Mouse (Mus musculus) megakaryocyte, embryonic 14.5 days (primary cell): ENCODE results near the gene Gm266. TPM values are rescaled to one million over a fixed set of nuclear protein-coding genes. Genes with fewer than 3 reads are reported as not detected.

Source experiments
- H3K27me3 ChIP-seq: replicated peaks from 2 replicates; pipeline ENCODE3; 2012; ENCODE audit warnings: inconsistent platforms
- H3K36me3 ChIP-seq: replicated peaks from 2 replicates; pipeline ENCODE3; 2012; ENCODE audit warnings: low read length, inconsistent platforms, mixed read lengths
- H3K4me1 ChIP-seq: 2 replicates; pipeline ENCODE4 v1.6.1; 2012; ENCODE audit warnings: inconsistent platforms
- H3K4me3 ChIP-seq: replicated peaks from 2 replicates; pipeline ENCODE3; 2012; ENCODE audit warnings: moderate library complexity, mild to moderate bottlenecking, inconsistent platforms
- H3K9me3 ChIP-seq: 2 replicates; pipeline ENCODE4 v1.6.1; 2012; ENCODE audit warnings: inconsistent platforms
- FLI1 ChIP-seq: IDR thresholded peaks from 2 replicates; pipeline ENCODE4 v1.6.1; 2012; ENCODE audit warnings: low read length, inconsistent platforms, mixed read lengths
- GATA1 ChIP-seq: IDR thresholded peaks from 3 replicates; pipeline ENCODE4 v1.6.1; 2012; ENCODE audit warnings: mixed read lengths, low read length, inconsistent platforms, borderline replicate concordance
- polyA plus RNA-seq: library from polyadenylated mRNA; stranded (reverse); fragments of >175 nt; gene quantifications from 2 replicates; pipeline ENCODE4 v1.2.3, GENCODE M21; 2012; ENCODE audit warnings: low replicate concordance; ENCODE audit not compliant: insufficient read depth

Gene Gm266
- polyA plus RNA-seq, 1 experiment: 0.22 TPM

GRCm38 (mm10) chr12:111447350-111447749, 38.3 kb downstream of the Gm266 start:
- H3K36me3 ChIP-seq: peaks cover 80% of the 10 kb centered on the region
- TF ChIP-seq FLI1 (no peak), GATA1 (no peak)
- H3K27me3 ChIP-seq: peaks cover 55% of the 10 kb centered on the region
- no peaks in the 10 kb centered on the region for H3K9me3 ChIP-seq
- H3K4me3 ChIP-seq: no peak overlapping the region
- H3K4me1 ChIP-seq: peaks cover 82% of the 10 kb centered on the region

- H3K27me3 ChIP-seq: peaks cover 56% of the 10 kb centered on the region
- peaks cover 88% of the 10 kb centered on the region for H3K4me1 ChIP-seq
- no peak for TF ChIP-seq FLI1
- TF ChIP-seq GATA1: no peak
- H3K4me3 ChIP-seq: peak overlapping the region; percentile 67
- no peaks in the 10 kb centered on the region for H3K9me3 ChIP-seq
- peaks cover 74% of the 10 kb centered on the region for H3K36me3 ChIP-seq
These were observed 38.9 kb downstream of the Gm266 start for GRCm38 (mm10) chr12:111446745-111447144.

DNA sequence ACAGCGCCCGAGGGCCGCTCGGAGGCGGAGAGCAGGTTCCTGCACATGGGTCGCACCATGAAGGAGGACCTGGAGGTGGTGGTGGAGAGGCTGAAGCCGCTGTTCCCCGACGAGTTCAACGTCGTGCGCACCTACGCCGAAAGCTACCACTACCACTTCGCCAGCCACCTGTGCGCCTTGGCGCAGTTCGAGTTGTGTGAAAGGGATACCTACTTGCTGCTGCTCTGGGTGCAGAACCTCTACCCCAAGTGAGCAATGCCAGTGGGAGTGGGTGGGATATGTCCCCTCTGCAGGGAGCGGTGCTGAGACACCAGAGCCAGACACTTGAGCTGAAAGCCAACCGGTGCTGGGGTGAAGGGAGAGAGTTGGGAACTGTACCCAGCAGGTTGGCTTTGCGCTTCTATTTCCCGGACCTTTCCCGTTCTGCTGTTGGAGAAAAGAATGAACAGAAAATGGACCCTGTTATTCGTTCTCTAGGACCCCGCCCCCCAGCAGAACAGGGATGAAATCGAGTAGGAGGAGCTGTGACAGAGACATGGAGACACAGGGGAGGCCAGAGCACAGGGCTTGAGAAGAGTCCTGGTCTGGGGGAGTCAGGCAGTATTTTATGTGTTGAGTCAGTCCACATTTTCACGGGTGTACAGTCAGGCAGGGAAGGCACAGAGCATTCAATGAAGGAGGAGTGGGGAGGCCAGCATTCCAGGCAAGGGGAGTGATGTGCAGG, 39.6 kb downstream of the Gm266 start:
- Histone ChIP-seq H3K4me3 (peak overlapping the region; percentile 75), H3K27me3 (peaks cover 51% of the 10 kb centered on the region), H3K4me1 (peaks cover 95% of the 10 kb centered on the region)

GRCm38 (mm10) chr12:111445161-111445889, 40.3 kb downstream of the Gm266 start:
- peak overlapping the region; percentile 75 for H3K4me3 ChIP-seq
- TF ChIP-seq FLI1: no peak
- TF ChIP-seq GATA1: no peak
- peaks cover 93% of the 10 kb centered on the region for H3K4me1 ChIP-seq
- H3K36me3 ChIP-seq: peaks cover 60% of the 10 kb centered on the region
- peaks cover 47% of the 10 kb centered on the region for H3K27me3 ChIP-seq
- no peaks in the 10 kb centered on the region for H3K9me3 ChIP-seq

More for the DNA sequence above, 39.6 kb downstream of the Gm266 start:
- Histone ChIP-seq H3K9me3 (no peaks in the 10 kb centered on the region), H3K36me3 (peaks cover 67% of the 10 kb centered on the region)
- TF ChIP-seq GATA1: no peak
- no peak for TF ChIP-seq FLI1

DNA sequence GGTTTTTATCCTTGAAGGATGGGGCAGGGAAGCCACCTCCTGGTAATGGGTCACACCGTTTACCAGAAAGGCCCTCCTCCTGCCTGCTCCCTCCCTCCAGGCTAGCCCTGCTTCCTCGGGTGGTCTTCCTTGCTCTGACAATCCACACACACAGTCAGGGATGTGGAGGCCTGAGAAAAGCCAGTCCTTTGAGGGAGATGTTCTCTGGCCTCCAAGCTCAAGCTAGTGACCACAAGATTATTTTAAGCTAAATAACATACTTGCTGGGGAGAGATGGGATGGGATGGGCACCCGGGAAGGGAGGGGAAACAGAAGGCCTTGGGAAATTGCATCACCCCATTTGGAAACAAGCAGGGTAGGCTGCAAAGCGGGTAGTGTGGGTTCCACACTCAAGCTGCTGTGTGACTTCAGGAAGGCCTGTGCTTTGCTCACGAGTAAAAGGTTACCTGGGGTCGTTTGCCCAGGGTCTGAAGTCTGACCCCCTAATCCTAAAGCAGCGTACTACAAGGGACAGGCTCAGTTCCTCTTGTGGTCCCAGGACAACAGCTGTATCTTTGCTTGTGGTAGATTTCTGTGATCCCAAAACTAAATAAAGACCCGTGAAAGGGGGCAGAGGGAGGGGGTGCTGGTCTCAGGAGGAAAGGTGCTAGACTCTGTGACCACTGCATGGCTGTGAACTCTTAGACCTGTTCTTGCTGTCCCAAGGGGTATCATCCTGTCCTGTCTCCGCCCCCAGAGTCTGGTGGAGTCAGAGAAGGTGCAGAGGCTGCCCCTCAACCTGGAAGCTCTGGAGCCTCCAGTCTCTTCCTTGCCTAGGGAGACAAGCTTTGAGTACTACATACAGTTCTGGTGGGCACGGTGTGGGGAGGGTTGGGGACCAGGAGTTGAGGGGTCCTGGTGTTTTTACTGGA, 41.4 kb downstream of the Gm266 start:
- TF ChIP-seq GATA1 (no peak), FLI1 (no peak)
- Histone ChIP-seq H3K36me3 (peaks cover 48% of the 10 kb centered on the region), H3K27me3 (peaks cover 42% of the 10 kb centered on the region), H3K4me3 (peak overlapping the region; percentile 94), H3K9me3 (peaks cover 4% of the 10 kb centered on the region; the same call in 1 of the 2 replicates), H3K4me1 (peaks cover 84% of the 10 kb centered on the region)

GRCm38 (mm10) chr12:111443011-111443870, 42.4 kb downstream of the Gm266 start:
- TF ChIP-seq GATA1 (no peak), FLI1 (no peak)
- Histone ChIP-seq H3K9me3 (peaks cover 4% of the 10 kb centered on the region; the same call in 1 of the 2 replicates), H3K27me3 (peaks cover 38% of the 10 kb centered on the region), H3K36me3 (peaks cover 39% of the 10 kb centered on the region), H3K4me1 (peaks cover 83% of the 10 kb centered on the region), H3K4me3 (peak overlapping the region; percentile 94)

DNA sequence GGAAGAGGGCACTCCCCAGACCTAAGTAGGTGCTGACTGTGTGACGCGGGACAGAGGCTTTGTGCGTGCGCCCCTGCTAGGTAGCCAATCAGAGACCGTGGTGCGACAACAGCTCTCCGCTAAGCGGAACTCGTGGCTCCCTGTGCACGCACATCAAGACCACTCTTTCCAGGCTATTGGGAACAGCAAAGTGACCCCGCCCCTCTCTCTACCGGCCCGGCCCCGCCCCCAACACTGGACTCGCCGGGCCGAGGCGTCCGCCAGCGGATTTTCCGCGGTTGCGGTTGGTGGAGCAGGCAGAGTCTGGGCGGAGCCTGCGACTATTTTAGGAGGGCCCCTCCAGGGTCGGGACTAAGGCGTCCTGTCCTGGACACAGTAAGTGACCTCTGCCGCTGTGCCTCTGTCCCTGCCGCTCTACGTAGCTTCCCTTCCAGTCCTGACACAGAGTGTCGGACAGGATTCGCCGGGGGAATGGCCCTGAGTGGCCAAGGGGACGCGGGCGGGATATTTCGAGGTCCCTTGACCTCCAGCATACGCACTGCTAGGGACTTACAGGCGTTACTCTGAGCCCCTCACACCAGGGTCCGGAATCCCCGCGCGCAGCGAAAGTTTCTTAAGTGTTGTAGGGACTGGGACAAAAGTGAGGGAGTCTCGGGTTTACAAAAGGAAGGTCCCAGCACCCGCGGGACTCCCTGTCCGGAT, 43.2 kb downstream of the Gm266 start, which contains the start of gene Tnfaip2:
TSS of gene Tnfaip2 (plus strand) at position 161 of the 702 bp plus-strand sequence.
- peak within 1 kb of the TSS; percentile 94 for H3K4me3 ChIP-seq
- peaks cover 4% of the 10 kb centered on the region; the same call in 1 of the 2 replicates for H3K9me3 ChIP-seq
- TF ChIP-seq FLI1 (no peak), GATA1 (no peak)
- peaks cover 84% of the 10 kb centered on the region for H3K4me1 ChIP-seq
- peaks cover 33% of the 10 kb centered on the region for H3K27me3 ChIP-seq
- peaks cover 31% of the 10 kb centered on the region for H3K36me3 ChIP-seq

GRCm38 (mm10) chr12:111441523-111441922, 44.1 kb downstream of the Gm266 start:
- Histone ChIP-seq H3K4me1 (peaks cover 84% of the 10 kb centered on the region), H3K27me3 (peaks cover 27% of the 10 kb centered on the region), H3K4me3 (no peak overlapping the region), H3K36me3 (peaks cover 22% of the 10 kb centered on the region), H3K9me3 (peaks cover 4% of the 10 kb centered on the region; the same call in 1 of the 2 replicates)
- TF ChIP-seq GATA1: no peak
- no peak for TF ChIP-seq FLI1
